Mouse (Mus musculus) cerebellum, adult 2 months (tissue): ENCODE measurements at regions not wholly inside any gene's neighbourhood (a gene's known extent, or its start where the extent isn't known, plus 50 kb on each side); places are given as distances from the start of the nearest gene placed in this dataset.

ENCODE experiments used
- CTCF ChIP-seq: fragments of 200-500 bp; IDR thresholded peaks from 2 replicates; pipeline ENCODE4 v1.5.1; 2011; ENCODE audit warnings: low read depth, mild to moderate bottlenecking, control low read depth, low read length, moderate library complexity, borderline replicate concordance; ENCODE audit not compliant: insufficient read depth
- POLR2A ChIP-seq: fragments of 200-500 bp; IDR thresholded peaks from 2 replicates; pipeline ENCODE4 v1.6.1; 2011; ENCODE audit warnings: low read length, control low read depth, borderline replicate concordance; ENCODE audit not compliant: insufficient read depth

GRCm38 (mm10) chr4:62823555-62824250, 141.7 kb upstream of the Zfp618 start:
- no peak for TF ChIP-seq CTCF
- no peak for TF ChIP-seq POLR2A
